Mouse (Mus musculus) skeletal muscle tissue, adult 2 months (tissue): ENCODE measurements around the gene Spryd7.

Experiments
- DNase-seq: peaks from one replicate; pipeline ENCODE4 v3.0.0-alpha.2; 2012; ENCODE audit warnings: low read depth, low spot score

Spryd7 gene

DNA sequence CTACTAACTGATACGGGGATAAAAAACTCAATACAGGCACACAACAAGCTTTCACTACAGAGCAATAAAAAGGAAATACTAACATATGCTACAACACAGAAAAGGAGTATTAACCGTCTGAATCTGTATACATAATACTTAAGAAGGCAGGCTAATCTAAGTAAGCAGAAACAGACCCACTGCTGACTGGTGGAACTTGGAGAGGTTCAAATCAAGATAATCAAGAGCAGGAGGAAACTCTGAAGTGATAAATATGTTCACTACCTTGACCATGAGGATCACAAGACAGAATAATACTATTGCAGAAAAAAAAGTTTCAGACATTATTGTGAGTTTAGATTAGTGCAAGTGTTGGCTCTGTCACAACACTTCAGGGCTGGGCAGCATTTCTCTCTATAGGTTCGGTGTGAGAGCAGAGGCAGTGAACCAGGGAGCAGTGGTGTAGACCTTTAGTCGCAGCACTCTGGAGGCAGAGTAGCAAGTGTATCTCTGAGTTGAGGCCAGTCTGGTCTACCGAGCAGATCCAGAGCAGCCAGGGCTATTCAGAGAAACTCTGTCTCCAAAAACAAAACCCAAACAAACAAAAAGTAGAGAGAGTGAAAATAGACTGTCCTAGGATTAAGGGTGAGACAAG lies 19.9 kb downstream of the Spryd7 start:
- DNase-seq = no peak

DNA sequence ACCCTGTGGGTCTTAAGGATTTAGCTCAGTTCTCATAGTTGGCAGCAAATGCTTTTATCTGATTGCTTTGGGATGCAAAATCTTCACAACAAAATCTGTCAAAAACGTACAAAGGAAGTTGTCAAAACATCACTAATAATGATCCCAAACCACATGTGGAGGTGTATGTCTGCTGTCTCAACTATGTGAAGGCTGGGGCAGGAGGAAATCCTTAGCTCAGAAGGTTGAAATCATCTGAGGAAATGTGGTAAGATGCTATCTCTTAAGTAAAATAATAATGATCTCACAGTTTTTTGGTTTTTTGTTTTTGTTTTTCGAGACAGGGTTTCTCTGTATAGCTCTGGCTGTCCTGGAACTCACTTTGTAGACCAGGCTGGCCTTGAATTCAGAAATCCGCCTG lies 20.9 kb downstream of the Spryd7 start:
- no peak for DNase-seq

DNA sequence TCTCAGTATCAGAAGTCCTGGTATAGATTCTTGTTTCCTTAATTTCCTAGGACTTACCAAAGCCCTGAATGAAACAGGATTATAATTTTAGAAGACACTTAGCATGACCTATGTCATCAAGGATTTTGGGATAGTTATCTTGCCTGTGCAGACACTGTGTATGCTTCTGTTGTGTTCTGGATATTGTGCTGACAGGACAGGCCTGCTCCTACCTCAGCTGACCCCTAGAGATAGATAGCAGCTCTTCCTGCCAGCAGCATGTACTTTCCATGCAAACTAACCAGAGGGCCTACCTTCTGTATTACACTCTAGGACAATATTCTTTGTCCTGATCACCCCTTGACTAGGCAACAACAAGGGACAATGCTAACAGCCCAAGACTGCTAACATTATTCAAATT lies 25.7 kb downstream of the Spryd7 start:
- DNase-seq = no peak

DNA sequence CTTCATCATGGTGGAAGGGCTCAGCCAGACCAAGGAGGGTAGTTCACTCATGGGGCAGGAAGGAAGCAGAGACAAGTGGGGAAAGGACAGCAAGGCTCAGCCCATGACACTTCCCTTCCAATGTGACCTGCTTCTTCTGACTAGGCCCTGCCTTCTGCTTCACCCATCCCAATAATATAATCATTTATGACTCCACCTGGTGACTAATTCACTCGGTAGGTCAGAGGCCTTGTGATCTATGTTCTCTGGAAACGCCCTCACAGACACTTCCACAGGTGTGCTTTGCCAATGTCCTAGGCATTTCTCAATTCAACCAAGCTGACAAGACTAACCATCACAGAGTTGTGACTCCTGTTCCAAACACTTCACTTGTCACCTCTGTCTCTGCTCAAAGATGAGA lies 26.3 kb downstream of the Spryd7 start:
- DNase-seq = no peak

DNA sequence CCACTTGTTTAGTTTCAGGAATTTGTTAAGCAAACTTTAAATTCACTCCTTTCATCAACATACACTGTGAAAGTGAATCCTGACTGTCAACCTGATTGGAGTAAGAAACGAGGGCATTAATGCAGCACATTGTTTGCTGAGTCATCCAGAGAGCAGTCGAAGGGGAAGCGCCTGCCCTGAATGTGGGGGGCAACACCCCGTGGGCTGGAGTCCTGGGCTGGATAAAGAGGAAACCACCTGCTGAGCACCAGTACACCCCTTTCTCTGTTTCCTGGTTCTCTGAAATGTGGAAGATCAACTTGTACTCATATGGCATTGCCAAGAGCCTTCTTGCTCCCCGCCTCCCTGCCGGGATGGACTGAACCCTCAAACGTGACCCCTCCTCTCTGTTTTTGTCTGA lies 27.2 kb downstream of the Spryd7 start:
- no peak for DNase-seq

DNA sequence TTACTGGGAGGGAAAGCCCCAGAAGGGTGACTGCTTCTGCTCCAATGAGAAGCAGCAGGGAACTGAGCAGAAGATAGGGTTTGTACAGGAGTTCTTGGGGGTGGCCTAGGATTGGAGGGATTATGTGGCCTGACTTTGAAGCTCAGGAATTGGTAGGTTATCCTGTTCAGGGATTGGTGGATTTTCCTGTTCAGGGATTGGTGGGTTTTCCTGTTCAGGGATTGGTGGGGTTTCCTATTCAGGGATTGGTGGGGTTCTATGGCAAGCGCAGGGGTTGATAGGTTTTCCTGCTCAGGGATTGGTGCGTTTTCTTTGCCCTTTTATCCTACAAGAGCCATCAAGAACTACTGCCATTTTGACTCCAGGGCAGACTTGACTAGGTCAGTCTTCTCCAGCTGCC lies 30.7 kb downstream of the Spryd7 start:
- DNase-seq = no peak

DNA sequence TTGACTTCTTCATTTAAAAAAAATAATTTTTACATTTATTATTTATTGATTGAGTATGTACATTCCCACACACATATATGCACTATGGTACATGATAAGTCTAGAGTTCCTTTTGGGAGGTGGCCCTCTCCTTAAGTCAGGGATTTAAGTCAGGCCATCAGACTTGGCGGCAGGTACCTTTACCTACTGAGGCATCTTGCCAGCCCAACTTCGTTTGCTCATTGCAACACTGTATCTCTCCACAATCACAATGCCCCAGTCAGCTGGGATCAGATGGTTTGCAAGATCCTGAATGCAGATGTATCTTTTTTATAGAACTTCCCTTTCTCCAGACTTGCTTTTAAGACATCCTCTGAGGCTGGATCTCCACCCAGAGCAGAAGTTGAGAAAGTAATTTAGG lies 32.9 kb downstream of the Spryd7 start:
- no peak for DNase-seq

DNA sequence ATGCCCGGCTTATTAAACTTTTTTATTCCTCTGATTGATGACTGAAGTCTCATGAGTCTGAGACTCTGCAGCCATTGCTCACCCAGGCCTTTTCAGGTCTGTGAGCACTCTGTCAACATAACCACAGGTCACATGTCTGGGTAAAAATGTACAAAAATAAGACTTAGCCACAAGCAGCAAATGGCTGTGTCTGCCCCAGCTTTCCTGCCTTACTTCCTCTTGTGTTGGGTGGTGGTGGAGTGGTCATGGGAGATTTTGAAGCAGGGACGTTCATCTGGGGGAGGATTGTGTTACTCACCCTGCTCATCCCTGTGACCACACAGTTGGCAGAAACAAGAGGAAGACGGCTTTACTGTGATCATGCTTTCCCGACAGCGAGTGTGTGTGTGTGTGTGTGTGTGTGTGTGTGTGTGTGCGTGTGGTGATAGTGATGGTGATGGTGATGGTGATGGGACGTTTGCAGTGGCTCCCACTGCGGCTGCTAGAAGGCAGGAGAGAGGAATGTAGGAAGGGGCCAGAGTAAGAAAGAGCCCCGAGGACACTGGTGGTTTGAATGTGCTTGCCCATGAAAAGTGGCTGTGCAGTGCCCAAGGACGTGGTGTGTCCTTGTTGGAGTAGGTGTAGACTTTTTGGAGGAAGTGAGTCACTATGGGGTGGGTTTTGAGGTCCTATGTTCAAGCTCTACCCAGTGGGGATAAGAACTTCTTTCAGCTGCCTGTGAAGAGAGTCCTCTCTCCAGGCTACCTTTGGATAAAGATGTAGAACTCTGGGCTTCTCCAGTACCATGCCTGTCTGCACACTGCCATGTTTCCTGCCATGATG lies 37.8 kb downstream of the Spryd7 start:
- peak; percentile 15 for DNase-seq

DNA sequence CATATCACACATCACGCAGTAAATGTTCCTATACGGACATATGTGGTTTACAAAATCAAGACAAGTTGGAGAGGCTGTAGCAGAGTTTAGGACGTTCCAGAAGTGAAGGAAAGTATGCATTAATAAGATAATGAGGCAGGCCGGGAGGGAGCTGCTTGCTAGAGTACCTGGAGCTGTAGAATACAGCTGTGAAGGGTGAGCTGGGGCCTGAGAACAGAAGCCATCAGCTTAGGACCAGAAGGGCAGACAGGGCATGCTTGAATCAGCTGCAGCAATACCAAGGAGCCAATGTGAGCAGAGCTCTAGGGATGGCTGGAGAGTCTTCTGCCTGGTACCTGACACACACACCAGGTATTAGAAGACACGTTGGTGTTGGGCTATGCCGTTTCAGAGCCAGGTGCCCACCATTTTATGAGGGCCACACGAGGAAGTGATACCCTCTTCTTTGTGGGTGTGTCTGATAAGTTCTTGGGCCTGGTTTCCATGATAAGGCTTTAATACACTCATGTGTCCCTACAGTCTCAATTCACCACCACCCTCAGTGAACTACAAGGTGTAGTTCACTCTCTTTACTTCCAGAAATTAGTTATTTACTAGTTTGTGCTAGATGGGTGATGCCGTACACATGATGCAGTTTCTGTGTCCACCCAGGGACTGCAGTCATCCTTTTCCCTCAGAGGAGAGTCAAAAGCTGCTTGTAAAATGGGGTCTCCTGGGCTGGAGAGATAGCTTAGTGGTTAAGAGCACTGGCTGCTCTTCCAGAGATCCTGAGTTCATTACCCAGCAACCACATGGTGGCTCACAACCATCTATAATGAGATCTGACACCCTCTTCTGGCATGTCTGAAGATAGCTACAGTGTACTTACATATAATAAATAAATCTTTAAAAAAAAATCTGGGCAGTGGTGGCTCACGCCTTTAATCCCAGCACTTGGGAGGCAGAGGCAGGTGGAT lies 39.9 kb downstream of the Spryd7 start:
- DNase-seq = no peak

DNA sequence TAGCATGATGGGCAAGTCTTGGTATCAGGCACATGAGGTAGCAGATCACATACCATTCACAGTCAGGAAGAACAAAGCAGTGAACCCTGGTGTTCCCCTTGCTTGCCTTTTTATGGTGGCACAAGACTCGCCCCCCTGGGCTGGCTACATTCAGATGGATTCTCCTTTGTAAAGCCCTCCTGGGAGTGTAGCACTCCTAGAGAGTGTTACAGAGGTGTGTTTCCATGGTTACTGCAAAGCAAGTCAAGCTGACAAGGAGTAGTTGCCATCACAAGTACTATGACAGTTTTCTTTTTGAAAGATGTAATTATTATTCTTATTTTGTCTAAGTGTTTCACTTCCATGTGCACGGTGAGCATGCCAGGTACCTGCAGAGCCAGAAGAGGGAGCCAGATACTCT lies 45.2 kb downstream of the Spryd7 start:
- DNase-seq = no peak

DNA sequence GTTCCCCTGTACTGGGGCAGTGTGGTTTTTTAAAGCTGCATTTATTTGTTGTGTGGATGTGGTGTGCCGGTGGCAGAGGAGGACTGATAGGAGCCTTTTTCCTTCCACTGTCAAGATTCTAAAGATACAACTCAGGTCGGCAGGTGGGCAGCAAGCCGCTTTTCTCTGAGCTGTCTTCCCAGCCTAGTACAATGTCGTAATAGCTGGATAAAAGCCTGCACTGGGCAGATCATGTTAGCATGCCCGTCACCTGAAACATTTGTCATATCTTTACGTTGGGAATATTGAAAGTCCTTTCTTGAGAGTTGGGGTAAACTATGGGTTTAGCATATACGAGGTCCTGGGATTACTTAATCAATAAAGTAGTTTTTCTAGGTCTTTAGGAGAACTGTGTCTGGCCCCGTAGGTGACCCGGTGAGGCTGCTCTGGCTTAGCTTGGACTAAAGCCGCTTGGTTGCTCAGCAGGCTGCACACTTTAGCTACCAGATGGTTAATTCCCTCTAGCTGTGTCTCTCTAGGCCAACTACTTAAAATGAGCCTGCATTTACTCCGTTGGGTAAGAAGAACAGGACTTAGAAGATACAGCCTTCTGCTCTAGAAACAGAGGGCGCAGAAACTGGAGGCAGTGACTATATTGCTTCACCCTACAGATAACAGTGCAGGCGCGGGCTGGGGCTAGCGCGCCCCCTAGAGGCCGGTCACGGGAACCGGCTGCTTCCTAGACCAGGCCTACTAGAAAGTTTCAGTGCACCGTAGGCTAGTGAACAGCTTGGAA lies 58.8 kb downstream of the Spryd7 start:
- peak; percentile 69 for DNase-seq

DNA sequence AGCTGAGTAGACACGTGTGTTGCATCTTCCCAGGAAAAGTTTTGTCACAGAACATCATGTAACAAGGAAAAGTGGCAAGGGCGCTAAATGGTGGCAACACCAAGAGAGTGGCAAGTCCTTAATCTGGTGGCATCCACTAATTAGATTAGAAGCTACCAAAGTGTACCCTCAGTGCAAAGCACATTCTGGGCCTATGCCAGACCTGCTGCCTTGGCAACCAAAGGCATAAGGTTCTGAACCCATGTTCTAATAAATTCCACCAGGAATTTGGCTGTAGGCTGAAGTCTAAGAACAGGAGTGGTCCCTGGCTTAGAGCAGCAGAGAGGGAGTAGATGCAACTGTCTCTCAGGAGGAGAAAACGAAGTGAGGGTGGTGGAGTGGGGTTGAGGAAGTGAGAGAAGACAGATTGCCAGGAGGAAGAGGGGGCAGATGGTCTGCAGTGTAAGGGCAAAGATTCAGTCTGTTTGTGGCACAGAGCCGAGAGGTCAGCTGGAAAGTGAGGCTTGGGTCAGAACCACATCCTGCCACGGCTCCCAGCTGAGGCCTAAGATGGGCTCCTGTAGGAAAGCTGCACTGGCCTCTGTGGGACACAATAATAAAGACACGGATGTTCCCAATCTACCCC lies 63.1 kb downstream of the Spryd7 start:
- peak; percentile 14 for DNase-seq
